Mouse (Mus musculus) intestine, embryonic 14.5 days (tissue): Measurements from ENCODE around the gene Maip1. TPM values are rescaled to one million over a fixed set of nuclear protein-coding genes. Genes with fewer than 3 reads are reported as not detected.
A peak's percentile ranks its signal among the peaks of the same experiment; 100 is the strongest.

Experiments used
- ATAC-seq: fragments of 200-750 bp; cut with Nextera tagmentation; replicated peaks from 2 replicates; pipeline ENCODE4 v1.8.0; 2017; ENCODE audit warnings: low read depth, moderate number of reproducible peaks, moderate TSS enrichment, moderate library complexity; ENCODE audit not compliant: low FRiP score, low TSS enrichment
- DNase-seq: peaks from one replicate; pipeline ENCODE4 v3.0.0-alpha.2; 2018; ENCODE audit warnings: low spot score
- H3K27ac ChIP-seq: fragments of 300-500 bp; sonication (generic); 2 replicates; pipeline ENCODE4 v1.5.1; 2014; ENCODE audit warnings: low read depth, mild to moderate bottlenecking, control low read depth
- H3K27me3 ChIP-seq: fragments of 300-500 bp; sonication (generic); replicated peaks from 2 replicates; pipeline ENCODE4 v1.6.1; 2014; ENCODE audit warnings: low read length, control low read depth; ENCODE audit not compliant: control insufficient read depth, insufficient read depth
- H3K36me3 ChIP-seq: fragments of 300-500 bp; sonication (generic); 2 replicates; pipeline ENCODE4 v1.6.1; 2014; ENCODE audit warnings: low read length, control low read depth; ENCODE audit not compliant: control insufficient read depth, insufficient read depth
- H3K4me1 ChIP-seq: fragments of 300-500 bp; sonication (generic); replicated peaks from 2 replicates; pipeline ENCODE4 v1.6.1; 2014; ENCODE audit warnings: low read length, control low read depth, mixed read lengths; ENCODE audit not compliant: control insufficient read depth, insufficient read depth
- H3K4me2 ChIP-seq: fragments of 300-500 bp; sonication (generic); 2 replicates; pipeline ENCODE4 v1.6.1; 2014; ENCODE audit warnings: low read length
- H3K4me3 ChIP-seq: fragments of 300-500 bp; sonication (generic); 2 replicates; pipeline ENCODE4 v1.5.1; 2014; ENCODE audit warnings: low read depth, low read length, control low read depth, mixed read lengths
- H3K9ac ChIP-seq: fragments of 300-500 bp; sonication (generic); 2 replicates; pipeline ENCODE4 v1.6.1; 2014; ENCODE audit warnings: mild to moderate bottlenecking, low read length
- H3K9me3 ChIP-seq: fragments of 300-500 bp; sonication (generic); 2 replicates; pipeline ENCODE4 v1.6.1; 2016; ENCODE audit warnings: low read length, control low read depth; ENCODE audit not compliant: control insufficient read depth
- WGBS: fragments of 180-500 bp; shearing (Covaris S2); extraction: QIAGEN DNeasy Blood & Tissue Kit; methylation state at CpG from one replicate; pipeline ENCODE4 v1.1.7; 2014; 5-methylcytosine and 5-hydroxymethylcytosine counted together
- polyA plus RNA-seq: library from polyadenylated mRNA; unstranded; fragments of >200 nt; fragmentation: Nextera tagmentation; extraction: Ambion mirVana; gene quantifications from 2 replicates; pipeline ENCODE4 v1.2.1, GENCODE M21; 2014

Gene Maip1
- polyA plus RNA-seq, 1 experiment from 2014 or later: 17.8 TPM

- no peak overlapping the region for H3K4me2 ChIP-seq
- DNase-seq: no peak
- H3K9ac ChIP-seq: no peak overlapping the region
- no peaks in the 10 kb centered on the region for H3K27me3 ChIP-seq
- H3K4me1 ChIP-seq: 0 out of 2 replicates have a peak, but pooled peaks cover 3% of the 10 kb centered on the region
- H3K4me3 ChIP-seq: no peak overlapping the region
- no peak for ATAC-seq
- no peak overlapping the region for H3K27ac ChIP-seq
- peaks cover 34% of the 10 kb centered on the region for H3K36me3 ChIP-seq
- H3K9me3 ChIP-seq: no peaks in the 10 kb centered on the region
- 91% methylated on average over 5 of the region's 5 CpGs for WGBS
These were observed 4.0 kb upstream of the Maip1 start for GRCm38 (mm10) chr1:57402116-57402515.

- peaks cover 36% of the 10 kb centered on the region for H3K36me3 ChIP-seq
- H3K9me3 ChIP-seq: no peaks in the 10 kb centered on the region
- DNase-seq (no peak), ATAC-seq (no peak)
- H3K27me3 ChIP-seq: no peaks in the 10 kb centered on the region
- peak overlapping the region; percentile 86 for H3K4me2 ChIP-seq
- peaks cover 22% of the 10 kb centered on the region for H3K4me1 ChIP-seq
- H3K4me3 ChIP-seq: no peak overlapping the region
- no peak overlapping the region for H3K27ac ChIP-seq
- WGBS: 78% methylated on average over 2 of the region's 2 CpGs
- H3K9ac ChIP-seq: no peak overlapping the region
These were observed 2.9 kb downstream of the Maip1 start for GRCm38 (mm10) chr1:57408994-57409393.

- Histone ChIP-seq H3K4me2 (no peak overlapping the region), H3K4me1 (peaks cover 9% of the 10 kb centered on the region), H3K27me3 (no peaks in the 10 kb centered on the region), H3K36me3 (peaks cover 55% of the 10 kb centered on the region), H3K9me3 (no peaks in the 10 kb centered on the region), H3K9ac (no peak overlapping the region), H3K4me3 (no peak overlapping the region), H3K27ac (no peak overlapping the region)
- ATAC-seq: no peak
- 92% methylated on average over 2 of the region's 2 CpGs for WGBS
- DNase-seq: no peak
These were observed 7.3 kb downstream of the Maip1 start for GRCm38 (mm10) chr1:57413397-57413796.

- ATAC-seq (no peak), DNase-seq (peak; percentile 50)
- H3K9me3 ChIP-seq: no peaks in the 10 kb centered on the region
These were observed 17.6 kb downstream of the Maip1 start for GRCm38 (mm10) chr1:57423696-57424095.

GRCm38 (mm10) chr1:57428368-57429308 lies 22.5 kb downstream of the Maip1 start:
- no peaks in the 10 kb centered on the region for H3K36me3 ChIP-seq
- peak; percentile 80; the same call in 1 of the 2 replicates for ATAC-seq
- no peaks in the 10 kb centered on the region for H3K9me3 ChIP-seq
- peak overlapping the region; percentile 39 for H3K4me2 ChIP-seq
- no peaks in the 10 kb centered on the region for H3K27me3 ChIP-seq
- H3K27ac ChIP-seq: no peak overlapping the region
- H3K4me3 ChIP-seq: no peak overlapping the region
- DNase-seq: peak; percentile 96
- 56% methylated on average over 16 of the region's 16 CpGs for WGBS
- peaks cover 12% of the 10 kb centered on the region for H3K4me1 ChIP-seq
- H3K9ac ChIP-seq: no peak overlapping the region

More at GRCm38 (mm10) chr1:57423696-57424095, 17.6 kb downstream of the Maip1 start:
- Histone ChIP-seq H3K27me3 (no peaks in the 10 kb centered on the region), H3K4me1 (no peaks in the 10 kb centered on the region), H3K36me3 (no peaks in the 10 kb centered on the region), H3K4me2 (no peak overlapping the region), H3K27ac (no peak overlapping the region), H3K4me3 (no peak overlapping the region), H3K9ac (no peak overlapping the region)
- 11% methylated on average over 1 of the region's 1 CpGs for WGBS

- H3K9me3 ChIP-seq: no peaks in the 10 kb centered on the region
- H3K27ac ChIP-seq: no peak overlapping the region
- H3K4me2 ChIP-seq: peak overlapping the region; percentile 41
- peak overlapping the region; percentile 25; the same call in 1 of the 2 replicates for H3K9ac ChIP-seq
- H3K27me3 ChIP-seq: no peaks in the 10 kb centered on the region
- peaks cover 12% of the 10 kb centered on the region for H3K4me1 ChIP-seq
- 13% methylated on average over 12 of the region's 12 CpGs for WGBS
- ATAC-seq (no peak), DNase-seq (no peak)
- 0 out of 2 replicates have a peak overlapping the region, but pooled peaks have one; percentile 4 for H3K4me3 ChIP-seq
- H3K36me3 ChIP-seq: no peaks in the 10 kb centered on the region
These were observed 23.8 kb downstream of the Maip1 start for GRCm38 (mm10) chr1:57429786-57430483.

- Histone ChIP-seq H3K9ac (no peak overlapping the region), H3K36me3 (no peaks in the 10 kb centered on the region), H3K27ac (no peak overlapping the region), H3K4me2 (no peak overlapping the region), H3K9me3 (no peaks in the 10 kb centered on the region), H3K27me3 (no peaks in the 10 kb centered on the region), H3K4me3 (no peak overlapping the region), H3K4me1 (peaks cover 12% of the 10 kb centered on the region)
- WGBS: 88% methylated on average over 7 of the region's 7 CpGs
- DNase-seq (peak; percentile 6), ATAC-seq (no peak)
These were observed 27.0 kb downstream of the Maip1 start for GRCm38 (mm10) chr1:57433141-57433540.

GRCm38 (mm10) chr1:57436408-57436807 lies 30.3 kb downstream of the Maip1 start:
- Histone ChIP-seq H3K9ac (peak overlapping the region; percentile 38), H3K27me3 (no peaks in the 10 kb centered on the region), H3K4me2 (peak overlapping the region; percentile 53), H3K9me3 (no peaks in the 10 kb centered on the region), H3K4me1 (no peaks in the 10 kb centered on the region; the same call in 1 of the 2 replicates), H3K36me3 (no peaks in the 10 kb centered on the region), H3K27ac (peak overlapping the region; percentile 77), H3K4me3 (peak overlapping the region; percentile 26)
- DNase-seq (peak; percentile 60), ATAC-seq (no peak)
- 36% methylated on average over 9 of the region's 9 CpGs for whole genome bisulfite sequencing
